Mouse (Mus musculus) ES-Bruce4 (cell line): ENCODE measurements around the gene Gimap9. TPM values are rescaled to one million over a fixed set of nuclear protein-coding genes. Genes with fewer than 3 reads are reported as not detected.

ENCODE experiments used
- H3K27ac ChIP-seq: 2 replicates; pipeline ENCODE4 v1.5.1; 2012; ENCODE audit warnings: low read length, inconsistent platforms; ENCODE audit not compliant: insufficient read depth
- H3K27me3 ChIP-seq: 2 replicates; pipeline ENCODE4 v1.6.1; 2012; ENCODE audit warnings: mild to moderate bottlenecking, low read length, inconsistent platforms; ENCODE audit not compliant: control insufficient read depth, poor library complexity, insufficient read depth, severe bottlenecking
- H3K36me3 ChIP-seq: 2 replicates; pipeline ENCODE4 v1.6.1; 2012; ENCODE audit warnings: inconsistent platforms, mild to moderate bottlenecking, low read length, moderate library complexity; ENCODE audit not compliant: control insufficient read depth, poor library complexity, insufficient read depth, severe bottlenecking
- H3K4me1 ChIP-seq: one replicate; pipeline ENCODE4 v1.8.1; 2011; ENCODE audit warnings: low read length; ENCODE audit not compliant: control insufficient read depth, insufficient read depth
- H3K4me3 ChIP-seq: 2 replicates; pipeline ENCODE4 v1.5.1; 2011; ENCODE audit warnings: low read depth, mild to moderate bottlenecking, low read length
- H3K9ac ChIP-seq: 2 replicates; pipeline ENCODE4 v1.6.1; 2012; ENCODE audit warnings: low read depth, mild to moderate bottlenecking, inconsistent platforms; ENCODE audit not compliant: poor library complexity, severe bottlenecking
- H3K9me3 ChIP-seq: replicated peaks from 2 replicates; pipeline ENCODE4 v1.6.1; 2012; ENCODE audit warnings: mild to moderate bottlenecking, low read length, inconsistent platforms; ENCODE audit not compliant: control insufficient read depth, poor library complexity, insufficient read depth, severe bottlenecking
- CTCF ChIP-seq: IDR thresholded peaks from one replicate; pipeline ENCODE4 v1.8.1; 2011; ENCODE audit warnings: low read depth, low read length
- EP300 ChIP-seq: IDR thresholded peaks from 2 replicates; pipeline ENCODE4 v1.6.1; 2011; ENCODE audit warnings: low read depth, low read length; ENCODE audit not compliant: insufficient read depth
- POLR2A ChIP-seq: IDR thresholded peaks from one replicate; pipeline ENCODE4 v1.8.1; 2011; ENCODE audit warnings: low read length; ENCODE audit not compliant: insufficient read depth
- polyA plus RNA-seq: library from polyadenylated mRNA; stranded (reverse); fragments of >200 nt; gene quantifications from 2 replicates; pipeline ENCODE4 v1.2.4, GENCODE M21; 2011; ENCODE audit warnings: low read depth; ENCODE audit not compliant: missing spikeins, insufficient read depth, insufficient read length

Gene Gimap9
- polyA plus RNA-seq = 1.3 and 1.9 TPM in 2 replicates

GRCm38 (mm10) chr6:48675931-48676859 lies at the start of gene Gimap9:
Gene Gimap9 (plus strand): TSS chr6:48676129.
- H3K9ac ChIP-seq = no peak within 1 kb of the TSS
- H3K27ac ChIP-seq = peak within 1 kb of the TSS; percentile 75
- H3K27me3 ChIP-seq = no peaks in the 10 kb centered on the region
- TF ChIP-seq POLR2A = no peak
- no peak for TF ChIP-seq CTCF
- no peak for TF ChIP-seq EP300
- H3K4me3 ChIP-seq = peak within 1 kb of the TSS; percentile 57
- no peaks in the 10 kb centered on the region for H3K36me3 ChIP-seq
- H3K9me3 ChIP-seq = peaks cover 5% of the 10 kb centered on the region
- peaks cover 6% of the 10 kb centered on the region for H3K4me1 ChIP-seq

- Histone ChIP-seq H3K4me1 (no peaks in the 10 kb centered on the region), H3K9me3 (no peaks in the 10 kb centered on the region), H3K36me3 (no peaks in the 10 kb centered on the region), H3K4me3 (peak within 1 kb of the TSS; percentile 44), H3K27me3 (no peaks in the 10 kb centered on the region; the same call in none of the 2 replicates), H3K27ac (no peak within 1 kb of the TSS), H3K9ac (peak within 1 kb of the TSS; percentile 32)
- TF ChIP-seq CTCF (no peak), POLR2A (no peak)
Observed at GRCm38 (mm10) chr6:48626464-48626863, 49.5 kb upstream of the Gimap9 start, which contains the start of gene AI854703. Gene AI854703 (plus strand): TSS chr6:48626764.

GRCm38 (mm10) chr6:48626984-48627383 lies 48.9 kb upstream of the Gimap9 start:
- Histone ChIP-seq H3K4me1 (no peaks in the 10 kb centered on the region), H3K27ac (no peak overlapping the region), H3K9ac (peak overlapping the region; percentile 32), H3K27me3 (no peaks in the 10 kb centered on the region; the same call in none of the 2 replicates), H3K4me3 (peak overlapping the region; percentile 44), H3K36me3 (no peaks in the 10 kb centered on the region), H3K9me3 (no peaks in the 10 kb centered on the region)
- TF ChIP-seq CTCF (peak; percentile 21), POLR2A (no peak)

- H3K4me1 ChIP-seq = no peaks in the 10 kb centered on the region
- TF ChIP-seq POLR2A (no peak), EP300 (no peak), CTCF (no peak)
Observed at GRCm38 (mm10) chr6:48627511-48627924, 48.4 kb upstream of the Gimap9 start.

GRCm38 (mm10) chr6:48628377-48628776 lies 47.6 kb upstream of the Gimap9 start:
- Histone ChIP-seq H3K27me3 (no peaks in the 10 kb centered on the region; the same call in none of the 2 replicates), H3K4me1 (no peaks in the 10 kb centered on the region), H3K9me3 (no peaks in the 10 kb centered on the region), H3K9ac (no peak overlapping the region), H3K4me3 (no peak overlapping the region), H3K36me3 (no peaks in the 10 kb centered on the region), H3K27ac (no peak overlapping the region)
- TF ChIP-seq POLR2A = no peak

More at GRCm38 (mm10) chr6:48627511-48627924, 48.4 kb upstream of the Gimap9 start:
- H3K27me3 ChIP-seq = no peaks in the 10 kb centered on the region; the same call in none of the 2 replicates
- H3K9ac ChIP-seq = peak overlapping the region; percentile 32
- H3K9me3 ChIP-seq = no peaks in the 10 kb centered on the region
- no peaks in the 10 kb centered on the region for H3K36me3 ChIP-seq
- peak overlapping the region; percentile 44 for H3K4me3 ChIP-seq
- no peak overlapping the region for H3K27ac ChIP-seq
